Mouse (Mus musculus) G1E-ER4 (cell line): ENCODE data around the gene Hoxd8. TPM values are rescaled to one million over a fixed set of nuclear protein-coding genes. Genes with fewer than 3 reads are reported as not detected.

Experiments used
- GATA1 ChIP-seq: IDR thresholded peaks from one replicate; pipeline ENCODE4 v1.8.0; 2012; ENCODE audit warnings: low read length, inconsistent platforms
- polyA plus RNA-seq: library from polyadenylated mRNA; stranded (reverse); fragments of >175 nt; gene quantifications from 2 replicates; pipeline ENCODE4 v1.2.3, GENCODE M21; 2012

The Hoxd8 gene
- polyA plus RNA-seq, 1 experiment, result not detected

DNA sequence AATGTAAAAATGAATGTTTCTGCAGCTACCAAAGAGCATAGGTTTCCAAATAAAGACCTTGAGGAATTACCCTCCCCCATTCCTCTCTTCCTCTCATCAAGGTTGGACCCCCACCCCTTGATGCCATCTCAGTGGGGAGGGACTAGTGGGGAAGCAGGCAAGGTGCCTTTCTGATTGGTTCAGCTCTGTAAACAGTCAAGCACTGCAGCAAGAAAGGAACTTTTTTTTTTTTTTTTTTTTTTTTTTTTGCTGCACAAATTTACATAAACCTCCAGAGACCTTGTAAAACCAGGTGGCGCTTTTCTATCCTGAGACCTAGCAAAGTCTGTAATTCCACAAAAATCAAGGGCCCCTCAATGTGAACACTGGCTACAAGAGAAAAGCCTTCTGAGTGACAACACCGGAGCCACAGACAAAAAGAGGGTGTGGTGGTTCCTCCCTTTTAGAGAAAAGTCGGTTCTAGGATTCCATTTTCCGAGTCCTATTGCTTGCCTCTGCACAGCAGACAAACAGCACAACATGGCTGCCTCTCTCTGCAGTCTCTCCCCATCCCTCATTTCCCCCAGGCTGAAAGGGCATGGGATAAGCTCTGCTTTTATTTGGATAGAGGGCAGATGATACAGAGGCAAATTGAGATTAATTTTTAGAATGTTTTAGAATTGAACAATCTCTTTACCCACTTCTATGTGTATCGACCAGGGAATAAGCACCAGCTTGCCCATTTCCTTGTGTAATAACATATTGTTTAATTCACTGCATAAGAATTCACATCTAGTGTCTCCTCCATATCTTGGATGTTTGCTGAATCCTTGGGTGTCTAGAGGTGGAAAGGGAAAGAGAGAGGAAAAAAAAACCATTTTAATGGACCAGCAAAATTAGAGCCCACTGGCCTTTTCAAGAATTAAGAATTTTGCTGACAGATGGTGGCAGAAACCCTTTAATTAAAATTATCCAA is 5.3 kb downstream of the Hoxd8 start:
- no peak for TF ChIP-seq GATA1

GRCm38 (mm10) chr2:74710929-74711543 is 6.6 kb downstream of the Hoxd8 start:
- no peak for TF ChIP-seq GATA1

GRCm38 (mm10) chr2:74711721-74712621 is 7.6 kb downstream of the Hoxd8 start, which contains the start of the genes Hoxd3 and Hoxd4:
Gene Hoxd3, plus strand, starts transcription at chr2:74711927.
Gene Hoxd4, plus strand, starts transcription at chr2:74711929.
- TF ChIP-seq GATA1, result no peak

DNA sequence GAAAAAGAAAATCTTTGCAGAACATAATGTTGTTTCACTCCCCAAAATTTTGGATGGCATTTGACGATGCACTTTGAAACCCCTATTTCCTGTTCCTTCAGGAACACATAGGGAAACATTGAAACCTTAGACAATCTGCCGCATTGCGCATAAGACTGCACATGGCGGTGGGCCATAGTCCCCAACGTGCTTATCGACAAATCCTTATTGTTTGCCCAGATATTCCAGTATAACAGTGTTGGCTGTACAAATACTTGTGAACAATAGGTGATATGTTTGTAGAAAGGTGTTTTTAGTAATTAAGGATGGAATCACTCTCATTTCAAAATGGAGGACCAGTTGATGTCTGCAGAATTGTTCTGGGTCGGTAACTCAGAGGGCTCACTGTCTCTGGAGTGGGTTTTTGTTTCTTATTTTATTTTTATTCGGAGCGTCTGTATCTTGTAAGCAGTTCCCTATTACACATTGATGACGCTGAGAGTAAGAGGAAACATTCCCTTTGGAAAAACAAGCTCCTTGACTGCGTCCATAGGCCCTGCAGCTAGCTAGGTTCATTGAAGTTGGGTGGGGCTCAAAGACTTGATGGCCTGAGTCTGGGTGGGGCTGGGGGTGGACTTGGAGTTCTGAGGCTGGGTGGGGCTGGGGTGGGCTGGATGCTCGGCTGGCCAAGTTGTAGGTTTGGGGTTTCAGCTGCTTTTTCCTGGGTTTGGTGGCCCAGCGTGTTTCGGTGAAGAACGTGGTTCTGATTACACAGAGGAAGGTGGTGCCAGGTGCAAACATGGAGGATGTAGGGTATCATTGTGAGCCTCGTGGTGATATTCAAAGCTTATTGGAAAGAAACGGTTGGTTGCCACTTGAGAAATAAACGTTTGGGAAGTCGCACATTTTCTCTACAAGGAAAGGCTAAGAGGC is 9.1 kb downstream of the Hoxd8 start:
- no peak for TF ChIP-seq GATA1

DNA sequence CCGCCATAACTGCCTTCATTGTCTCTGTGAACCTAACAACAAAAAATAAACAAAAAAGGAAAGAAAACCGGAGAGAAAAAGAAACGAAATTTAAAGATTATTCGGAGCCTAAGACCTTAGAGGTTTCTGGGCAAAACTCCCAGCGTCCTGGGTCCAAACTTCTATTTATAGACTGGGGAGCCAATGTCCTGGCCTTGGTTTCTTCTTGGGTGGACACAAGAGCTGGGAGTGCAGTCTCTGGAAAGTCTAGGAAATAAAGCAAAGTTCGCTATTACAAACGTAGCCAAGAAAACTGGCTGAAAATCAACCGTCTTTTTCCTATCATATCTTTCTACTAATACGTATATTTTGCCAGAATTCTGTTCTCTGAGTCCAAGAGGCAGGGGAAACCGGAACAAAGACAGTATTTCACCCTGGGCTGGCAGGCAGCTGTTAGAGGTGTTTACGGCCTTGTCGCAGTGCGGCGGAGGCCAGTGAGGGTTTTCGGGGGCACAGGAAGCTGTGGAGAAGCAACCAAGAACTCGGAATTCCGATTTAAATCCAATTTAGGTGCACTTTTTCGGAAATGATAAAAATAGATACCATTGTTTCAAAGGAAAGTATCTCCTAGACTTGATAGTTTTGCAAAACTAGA is 9.9 kb downstream of the Hoxd8 start:
- no peak for TF ChIP-seq GATA1

- no peak for TF ChIP-seq GATA1
Observed at GRCm38 (mm10) chr2:74714881-74715280, 10.5 kb downstream of the Hoxd8 start.

DNA sequence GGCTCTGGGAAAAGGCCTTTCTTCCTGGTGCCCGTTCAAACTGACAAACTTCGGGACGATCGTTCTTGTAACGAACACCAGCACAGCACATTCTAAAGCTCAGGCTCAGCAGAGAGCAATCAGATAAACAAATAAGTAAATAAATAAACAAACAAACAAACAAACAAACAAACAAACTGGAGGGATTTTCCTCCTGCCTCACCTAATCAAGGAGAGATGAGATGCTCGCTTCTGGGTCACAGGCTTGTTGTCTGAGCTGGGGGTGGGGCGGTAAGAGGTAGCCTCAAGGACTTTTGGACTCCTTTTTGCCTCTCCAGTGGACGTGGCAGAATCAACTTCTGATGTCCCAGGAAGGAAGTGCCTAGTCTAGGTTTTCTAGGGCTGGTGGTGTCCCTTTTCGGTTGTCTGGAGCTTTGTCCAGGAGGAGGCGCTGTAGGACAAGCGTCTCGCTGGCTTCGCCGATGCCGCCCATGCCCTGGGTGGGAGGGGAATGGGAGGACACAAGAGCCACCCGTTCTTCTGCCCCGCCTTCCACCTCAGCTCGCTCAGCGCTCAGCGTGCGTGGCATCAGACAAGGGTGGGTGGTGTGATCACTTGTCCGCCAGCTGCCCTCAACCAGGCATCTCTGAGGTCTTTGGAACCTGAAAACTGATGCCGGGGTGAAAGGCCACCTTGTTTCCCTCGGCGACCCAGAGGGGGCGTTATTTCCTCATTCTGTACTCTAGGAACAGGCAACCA is 11.3 kb downstream of the Hoxd8 start:
- TF ChIP-seq GATA1, result no peak

GRCm38 (mm10) chr2:74720384-74720783 is 16.0 kb downstream of the Hoxd8 start:
- TF ChIP-seq GATA1, result no peak

DNA sequence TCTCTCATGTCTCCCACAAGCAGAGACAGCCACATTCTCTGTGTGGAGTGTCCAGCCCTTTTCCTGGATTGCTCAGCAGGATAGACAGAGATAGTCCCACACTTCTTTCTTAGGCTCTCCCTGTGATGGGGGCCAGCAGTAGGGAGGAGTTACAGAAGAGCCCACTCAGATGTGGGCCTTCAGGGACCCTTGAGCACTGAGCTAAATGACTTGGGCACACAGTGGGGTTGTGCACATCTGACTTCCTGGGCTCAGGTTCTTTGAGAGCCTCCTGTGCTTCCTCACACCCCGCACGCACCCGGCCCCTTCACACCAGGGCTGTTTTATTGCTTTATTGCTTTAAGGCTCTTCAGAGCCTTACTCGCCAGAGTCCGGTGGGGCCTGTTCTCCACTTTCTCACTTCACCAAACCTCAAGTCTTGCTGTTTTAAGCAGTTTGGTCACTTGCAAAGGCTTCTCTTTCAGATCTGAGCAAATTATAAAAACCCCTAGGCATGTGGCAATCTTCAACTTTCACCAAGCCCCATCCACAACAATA is 16.6 kb downstream of the Hoxd8 start:
- TF ChIP-seq GATA1, result no peak

DNA sequence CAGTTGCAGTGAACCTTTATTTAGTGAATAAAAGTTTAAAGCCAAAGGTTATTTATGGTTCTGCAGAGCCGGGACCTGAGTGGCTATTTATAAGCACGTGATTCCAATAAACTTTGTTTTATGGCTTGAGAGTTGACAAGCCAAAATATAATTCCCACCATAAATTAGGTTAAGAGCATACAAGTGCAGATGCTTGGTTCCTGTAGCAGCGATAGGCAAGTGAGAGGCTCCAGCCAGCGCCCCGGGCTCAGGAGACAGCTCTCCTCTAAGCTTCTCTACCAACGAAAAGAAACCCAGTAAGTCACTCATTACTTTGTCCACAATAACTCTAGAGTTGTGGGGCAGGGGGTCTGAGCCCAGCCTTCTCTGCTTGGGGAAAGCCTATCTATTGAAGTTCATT is 17.5 kb downstream of the Hoxd8 start:
- no peak for TF ChIP-seq GATA1

DNA sequence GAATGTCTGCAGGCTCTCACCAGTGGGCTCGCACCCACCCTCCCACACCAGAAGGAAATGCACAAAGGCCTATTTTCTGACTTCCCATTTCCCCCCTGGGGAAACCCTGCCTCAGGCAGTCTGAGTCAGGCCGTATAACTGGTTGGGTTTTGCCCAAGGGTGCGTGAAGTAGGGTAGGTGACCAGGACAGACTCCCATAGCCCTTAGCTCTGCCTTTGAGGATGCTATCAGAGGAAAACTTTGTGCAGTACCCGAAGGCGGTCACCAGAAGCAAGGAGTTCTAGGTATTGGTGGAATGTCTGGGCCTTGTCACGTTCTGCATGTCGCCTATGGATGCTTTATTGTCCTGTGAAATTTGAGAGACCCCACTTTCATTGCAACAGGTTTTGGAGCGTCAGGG is 18.5 kb downstream of the Hoxd8 start:
- no peak for TF ChIP-seq GATA1

- no peak for TF ChIP-seq GATA1
Observed at GRCm38 (mm10) chr2:74724244-74725015, 20.0 kb downstream of the Hoxd8 start.
